Mouse (Mus musculus): ENCODE data around the gene Ssr4. TPM values are rescaled to one million over a fixed set of nuclear protein-coding genes. Genes with fewer than 3 reads are reported as not detected.

The Ssr4 gene
- polyA plus RNA-seq, 1 experiment from 2014 or later, result 116 TPM

DNA sequence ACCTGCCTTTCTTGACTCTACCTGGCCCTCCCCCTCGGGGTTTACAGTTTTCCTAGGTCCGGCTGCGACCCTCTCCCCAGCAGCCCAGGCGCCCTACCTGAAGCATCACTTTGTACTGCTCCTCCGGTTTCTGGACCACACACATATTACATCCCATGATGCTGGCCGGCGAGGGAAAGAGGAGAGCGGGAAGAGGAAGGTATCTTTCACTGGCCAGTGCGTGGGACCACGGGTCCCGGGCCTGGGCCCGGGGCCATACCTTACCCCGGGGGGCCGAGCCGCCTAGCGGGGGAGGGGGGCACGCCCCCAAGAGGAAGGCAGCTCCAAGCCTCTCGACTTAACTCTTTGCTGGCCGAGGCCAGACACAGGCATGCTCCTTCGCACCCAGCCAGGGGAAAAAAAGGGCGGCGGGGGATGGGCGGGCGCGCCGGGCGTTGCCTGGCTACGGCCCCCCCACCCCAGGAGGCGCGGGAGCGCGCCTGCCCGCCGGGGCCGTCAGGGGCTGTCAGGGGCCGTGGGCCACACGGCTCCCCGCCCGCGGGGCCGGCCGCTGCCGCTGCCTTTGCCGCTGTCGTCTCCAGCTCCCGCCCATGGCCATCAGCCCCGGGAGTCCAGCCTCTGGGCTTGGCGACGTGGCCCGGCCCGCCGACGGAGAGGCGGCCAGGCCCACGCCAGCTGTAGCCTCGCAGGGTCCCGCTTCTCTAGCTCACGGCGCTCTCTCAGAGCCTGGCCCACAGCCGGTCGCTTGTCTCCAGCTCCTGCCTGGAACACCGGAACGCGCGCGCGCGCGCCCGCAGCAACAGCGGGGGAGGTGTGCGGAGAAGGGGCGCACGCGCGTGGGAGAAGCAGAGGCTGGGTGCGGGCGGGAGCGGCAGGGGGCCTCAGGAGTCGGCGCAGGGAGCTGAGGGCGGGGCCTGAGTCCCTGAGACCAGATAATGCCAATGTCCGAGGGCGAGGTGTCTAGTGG, 37.6 kb downstream of the Ssr4 start, which contains the start of gene Pdzd4:
Pdzd4 (minus strand) TSS at position 785 of the 967 bp plus-strand sequence.
- Histone ChIP-seq H3K27ac (peak within 1 kb of the TSS; percentile 82), H3K4me1 (peaks cover 7% of the 10 kb centered on the region), H3K9me3 (replicated peaks) (no peaks in the 10 kb centered on the region), H3K27me3 (ENCODE audit: low read depth, poor library complexity, severe bottlenecking) (peaks cover 58% of the 10 kb centered on the region), H3K4me3 (peak within 1 kb of the TSS; percentile 66), H3K36me3 (no peaks in the 10 kb centered on the region)
- DNase-seq (ENCODE audit: low spot score), result peak; percentile 59
- 9% methylated on average over 82 of the region's 84 CpGs for WGBS

DNA sequence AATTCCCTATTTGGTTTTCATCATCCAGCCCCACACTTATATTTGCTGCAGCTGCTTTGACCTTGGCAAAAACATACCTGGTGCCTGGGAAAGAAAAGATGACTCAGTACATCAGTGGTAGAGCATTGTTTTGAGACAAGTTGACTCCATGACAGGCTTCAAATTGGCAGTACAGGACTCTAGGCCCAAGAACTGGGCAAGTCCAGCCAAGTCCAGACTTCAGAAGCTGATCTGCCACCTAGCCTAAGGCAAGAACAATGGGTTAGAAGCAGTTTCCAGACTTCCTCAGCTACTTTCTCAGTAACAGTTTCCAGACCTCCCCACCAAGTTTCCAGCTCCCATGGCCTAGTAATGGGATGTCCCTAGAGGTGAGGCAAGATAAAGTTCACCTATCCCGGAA, 48.9 kb downstream of the Ssr4 start:
- Histone ChIP-seq H3K4me1 (no peaks in the 10 kb centered on the region), H3K36me3 (no peaks in the 10 kb centered on the region), H3K27ac (no peak overlapping the region), H3K4me3 (no peak overlapping the region), H3K27me3 (ENCODE audit: low read depth, poor library complexity, severe bottlenecking) (peaks cover 16% of the 10 kb centered on the region), H3K9me3 (replicated peaks) (no peaks in the 10 kb centered on the region)
- 93% methylated on average over 1 of the region's 1 CpGs for WGBS
- no peak for DNase-seq (ENCODE audit: low spot score)

DNA sequence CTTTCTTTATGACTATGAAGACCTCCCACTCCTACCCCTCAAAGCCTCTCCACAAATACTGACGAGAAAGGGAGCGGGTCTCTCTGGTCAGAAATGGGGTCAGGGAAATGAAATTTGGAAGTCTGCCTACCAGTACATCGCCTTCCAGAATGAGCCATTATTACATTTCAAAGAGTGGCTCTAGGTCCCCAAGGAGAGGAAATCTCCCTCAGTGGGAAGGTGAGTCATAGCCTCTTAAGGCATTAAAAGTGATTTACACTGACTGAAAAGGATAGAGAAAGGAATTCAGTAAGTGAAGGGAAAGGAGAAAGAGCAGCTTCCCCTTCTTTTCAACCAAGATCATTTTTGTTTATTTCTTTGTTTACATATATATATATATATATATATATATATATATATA, 49.9 kb downstream of the Ssr4 start:
- WGBS, result 85% methylated on average over 3 of the region's 3 CpGs
- no peak overlapping the region for H3K4me3 ChIP-seq
- H3K4me1 ChIP-seq, result no peaks in the 10 kb centered on the region
- no peaks in the 10 kb centered on the region for H3K36me3 ChIP-seq
- H3K27ac ChIP-seq, result no peak overlapping the region
- DNase-seq (ENCODE audit: low spot score), result no peak
- no peaks in the 10 kb centered on the region for H3K9me3 ChIP-seq (replicated peaks)
- peaks cover 16% of the 10 kb centered on the region for H3K27me3 ChIP-seq (ENCODE audit: low read depth, poor library complexity, severe bottlenecking)

Other genes with a start within 250 kb of the Ssr4 start
- gene Dusp9, start 147.6 kb upstream of the Ssr4 start, polyA plus RNA-seq (2016; fragmentation: Nextera tagmentation; extraction: Ambion mirVana), result 113 and 153 TPM in 2 replicates
- gene Pnck, start 126.9 kb upstream of the Ssr4 start, polyA plus RNA-seq (2016; fragmentation: Nextera tagmentation; extraction: Ambion mirVana), result 3.7 and 7.7 TPM in 2 replicates
- gene Slc6a8, start 113.9 kb upstream of the Ssr4 start, polyA plus RNA-seq (2016; fragmentation: Nextera tagmentation; extraction: Ambion mirVana), result 4.4 and 6.1 TPM in 2 replicates
- gene Bcap31, start 70.9 kb upstream of the Ssr4 start, polyA plus RNA-seq (2016; fragmentation: Nextera tagmentation; extraction: Ambion mirVana), result 159 and 174 TPM in 2 replicates
- 9.2 and 12.7 TPM in 2 replicates for gene Abcd1, start 70.4 kb upstream of the Ssr4 start, polyA plus RNA-seq (2016; fragmentation: Nextera tagmentation; extraction: Ambion mirVana)
- 0.04 TPM in 1 of 2 replicates, not detected in the other for gene Plxnb3, start 29.9 kb upstream of the Ssr4 start, polyA plus RNA-seq (2016; fragmentation: Nextera tagmentation; extraction: Ambion mirVana)
- 1.1 and 1.6 TPM in 2 replicates for gene Srpk3, start 12.6 kb upstream of the Ssr4 start, polyA plus RNA-seq (2016; fragmentation: Nextera tagmentation; extraction: Ambion mirVana)
- 178 and 190 TPM in 2 replicates for gene Idh3g, start 131 bp upstream of the Ssr4 start, polyA plus RNA-seq (2016; fragmentation: Nextera tagmentation; extraction: Ambion mirVana)
- 0.40 and 0.61 TPM in 2 replicates for gene Pdzd4, start 37.9 kb downstream of the Ssr4 start, polyA plus RNA-seq (2016; fragmentation: Nextera tagmentation; extraction: Ambion mirVana)
- 0.10 TPM in 2 replicates for gene Avpr2, start 105.1 kb downstream of the Ssr4 start, polyA plus RNA-seq (2016; fragmentation: Nextera tagmentation; extraction: Ambion mirVana)
- gene L1cam, start 109.1 kb downstream of the Ssr4 start, polyA plus RNA-seq (2016; fragmentation: Nextera tagmentation; extraction: Ambion mirVana), result 0.63 and 1.7 TPM in 2 replicates
- 1.7 and 2.4 TPM in 2 replicates for gene Arhgap4, start 134.8 kb downstream of the Ssr4 start, polyA plus RNA-seq (2016; fragmentation: Nextera tagmentation; extraction: Ambion mirVana)
- gene Naa10, start 134.9 kb downstream of the Ssr4 start, polyA plus RNA-seq (2016; fragmentation: Nextera tagmentation; extraction: Ambion mirVana), result 180 and 205 TPM in 2 replicates
- gene Renbp, start 143.8 kb downstream of the Ssr4 start, polyA plus RNA-seq (2016; fragmentation: Nextera tagmentation; extraction: Ambion mirVana), result 11.2 and 13.7 TPM in 2 replicates
- 87.7 and 88.4 TPM in 2 replicates for gene Hcfc1, start 179.3 kb downstream of the Ssr4 start, polyA plus RNA-seq (2016; fragmentation: Nextera tagmentation; extraction: Ambion mirVana)
- 65.0 and 66.6 TPM in 2 replicates for gene Irak1, start 236.9 kb downstream of the Ssr4 start, polyA plus RNA-seq (2016; fragmentation: Nextera tagmentation; extraction: Ambion mirVana)

Data from limb, embryonic 10.5 days (tissue).